Mouse (Mus musculus): ENCODE measurements around the gene Tpcn1.

Tpcn1 gene

DNA sequence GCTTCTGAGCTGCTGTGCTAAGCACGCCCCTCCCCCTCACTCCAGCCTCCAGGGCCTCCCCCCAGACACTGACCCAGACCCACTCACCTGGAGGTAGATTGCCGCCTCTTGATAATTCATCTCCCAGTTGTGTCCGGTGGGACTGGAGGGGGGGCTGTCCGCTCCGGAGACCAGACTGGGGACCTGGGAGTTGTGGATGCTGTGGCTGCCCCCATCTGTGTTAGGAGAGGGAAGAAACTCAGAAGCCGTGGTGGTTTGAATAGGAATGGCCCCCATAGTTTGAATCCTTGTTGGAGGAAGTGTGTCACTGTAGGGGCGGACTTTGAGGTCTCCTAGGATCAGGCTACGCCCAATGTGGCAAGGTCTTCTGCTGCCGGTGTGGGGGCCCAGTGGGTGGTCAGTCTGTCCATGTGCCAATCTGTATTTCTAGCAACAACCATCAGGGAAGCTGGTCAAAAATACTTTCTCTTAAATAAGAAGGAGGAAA is 28.3 kb downstream of the Tpcn1 start:
- DNase-seq (ENCODE audit: low read depth, low spot score) = no peak

DNA sequence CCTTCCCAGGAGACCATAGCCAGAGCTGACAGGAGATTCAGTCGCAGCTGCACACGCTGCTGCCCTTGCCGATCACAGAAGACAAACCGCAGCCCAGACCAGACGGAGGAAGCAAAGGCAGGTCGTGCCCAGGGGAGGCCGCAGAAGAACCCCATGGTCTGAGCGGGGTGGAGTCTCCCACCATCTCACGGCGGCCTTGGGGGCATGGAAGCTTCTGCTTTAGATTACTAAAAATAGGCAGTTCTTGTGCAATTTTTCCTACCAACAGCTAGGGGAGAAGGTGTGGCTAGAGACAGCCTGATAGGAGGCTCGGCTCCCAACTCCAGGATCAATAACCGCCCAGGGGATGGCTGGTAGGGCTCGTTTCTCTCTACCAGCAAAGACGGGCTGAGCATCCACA is 29.7 kb downstream of the Tpcn1 start:
- no peak for DNase-seq (ENCODE audit: low read depth, low spot score)

DNA sequence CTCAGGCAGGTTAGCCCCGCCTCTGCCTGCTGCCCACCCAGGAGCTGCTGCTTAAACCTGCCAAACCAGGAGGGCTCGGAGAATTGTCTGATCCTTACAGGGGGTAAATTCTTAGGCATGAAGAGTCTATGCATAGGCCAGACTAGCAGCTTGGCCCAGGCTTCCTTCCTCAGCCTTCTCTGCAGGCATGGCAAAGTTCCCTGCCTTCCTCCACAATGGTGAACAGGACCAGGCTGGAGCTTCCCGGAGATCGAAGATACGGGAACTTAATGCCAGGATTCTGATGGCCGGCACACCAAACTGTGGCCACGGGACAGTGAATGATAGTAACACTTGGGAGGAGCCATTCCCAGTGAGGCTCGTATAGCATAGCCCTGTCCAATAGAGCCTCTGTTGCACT is 30.4 kb downstream of the Tpcn1 start:
- DNase-seq (ENCODE audit: low read depth, low spot score) = no peak

DNA sequence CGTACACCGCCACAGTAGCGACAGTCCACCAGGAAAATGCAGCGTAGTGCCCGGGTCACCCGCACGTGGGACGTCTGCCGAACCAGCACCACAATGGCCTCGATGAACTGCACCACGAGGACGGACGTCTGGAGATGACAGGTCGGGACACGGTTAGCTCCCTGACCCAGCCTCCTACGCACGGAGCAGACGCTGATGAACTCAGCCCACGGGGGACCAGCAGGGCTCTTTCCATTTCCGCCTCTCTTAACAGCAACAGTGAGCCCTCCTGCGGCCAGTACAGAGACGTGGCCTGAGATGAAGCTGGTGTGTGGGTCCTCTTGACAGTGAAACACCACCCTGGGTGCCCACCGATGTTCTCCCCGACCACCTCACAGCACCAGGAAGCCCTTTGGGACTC is 32.6 kb downstream of the Tpcn1 start:
- DNase-seq (ENCODE audit: low read depth, low spot score) = no peak

DNA sequence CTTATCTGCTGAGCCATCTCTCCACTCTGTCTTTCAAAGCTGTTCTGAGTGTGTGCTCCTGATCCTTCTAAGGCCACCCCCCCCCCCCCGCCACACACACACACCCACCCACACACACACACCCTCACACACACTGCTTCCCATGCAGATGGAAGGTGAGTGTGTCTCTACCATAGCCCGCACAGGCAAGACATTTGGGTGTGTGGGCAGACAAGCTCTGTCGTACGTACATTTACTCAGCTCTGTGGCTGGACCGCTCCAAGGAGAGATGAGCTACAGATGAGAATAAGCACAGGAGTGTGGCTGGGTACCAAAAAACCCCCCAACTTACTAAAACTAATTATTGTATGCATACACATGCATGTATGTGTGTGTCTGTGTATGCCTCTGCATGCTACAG is 37.8 kb downstream of the Tpcn1 start:
- no peak for DNase-seq (ENCODE audit: low read depth, low spot score)

- DNase-seq (ENCODE audit: low read depth, low spot score) = no peak
Measured at GRCm38 (mm10) chr5:120550137-120550536, 38.3 kb downstream of the Tpcn1 start.

DNA sequence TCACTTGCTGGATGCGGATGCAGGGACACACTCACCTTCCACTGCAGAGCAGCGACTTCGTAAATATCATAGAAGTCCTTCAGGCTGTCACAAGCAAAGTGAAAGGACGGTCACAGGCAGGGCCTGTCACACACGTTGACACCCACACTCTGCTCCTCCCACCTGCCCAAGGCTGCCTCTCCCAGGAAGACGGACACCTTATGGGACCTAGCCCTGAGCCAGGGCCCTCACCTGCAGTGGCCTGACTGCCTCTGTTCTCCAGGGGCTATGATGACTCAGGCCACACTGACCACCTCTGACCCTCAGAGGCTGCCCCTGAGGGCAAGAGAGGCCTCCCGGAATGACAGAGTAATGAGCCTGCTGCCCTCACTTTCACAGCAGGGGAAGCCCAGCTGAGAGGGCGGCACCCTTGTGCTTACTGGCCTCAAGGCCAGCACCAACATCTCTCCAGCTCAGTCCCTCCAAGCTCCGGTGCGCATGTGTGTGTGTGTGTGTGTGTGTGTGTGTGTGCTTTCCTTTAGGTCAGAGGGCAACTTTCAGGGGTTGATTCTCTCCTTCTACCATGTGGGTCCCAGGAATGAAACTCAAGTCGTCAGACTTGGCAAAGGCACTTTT is 40.1 kb downstream of the Tpcn1 start:
- no peak for DNase-seq (ENCODE audit: low read depth, low spot score)

GRCm38 (mm10) chr5:120536632-120537031 is 51.8 kb downstream of the Tpcn1 start:
- DNase-seq (ENCODE audit: low read depth, low spot score) = no peak

- DNase-seq (ENCODE audit: low read depth, low spot score) = no peak
Measured at GRCm38 (mm10) chr5:120536046-120536445, 52.4 kb downstream of the Tpcn1 start.

GRCm38 (mm10) chr5:120534686-120535075 is 53.8 kb downstream of the Tpcn1 start:
- DNase-seq (ENCODE audit: low read depth, low spot score) = no peak

- no peak for DNase-seq (ENCODE audit: low read depth, low spot score)
Measured at GRCm38 (mm10) chr5:120534071-120534685, 54.3 kb downstream of the Tpcn1 start.

GRCm38 (mm10) chr5:120531631-120532030 is 56.8 kb downstream of the Tpcn1 start:
- no peak for DNase-seq (ENCODE audit: low read depth, low spot score)

DNA sequence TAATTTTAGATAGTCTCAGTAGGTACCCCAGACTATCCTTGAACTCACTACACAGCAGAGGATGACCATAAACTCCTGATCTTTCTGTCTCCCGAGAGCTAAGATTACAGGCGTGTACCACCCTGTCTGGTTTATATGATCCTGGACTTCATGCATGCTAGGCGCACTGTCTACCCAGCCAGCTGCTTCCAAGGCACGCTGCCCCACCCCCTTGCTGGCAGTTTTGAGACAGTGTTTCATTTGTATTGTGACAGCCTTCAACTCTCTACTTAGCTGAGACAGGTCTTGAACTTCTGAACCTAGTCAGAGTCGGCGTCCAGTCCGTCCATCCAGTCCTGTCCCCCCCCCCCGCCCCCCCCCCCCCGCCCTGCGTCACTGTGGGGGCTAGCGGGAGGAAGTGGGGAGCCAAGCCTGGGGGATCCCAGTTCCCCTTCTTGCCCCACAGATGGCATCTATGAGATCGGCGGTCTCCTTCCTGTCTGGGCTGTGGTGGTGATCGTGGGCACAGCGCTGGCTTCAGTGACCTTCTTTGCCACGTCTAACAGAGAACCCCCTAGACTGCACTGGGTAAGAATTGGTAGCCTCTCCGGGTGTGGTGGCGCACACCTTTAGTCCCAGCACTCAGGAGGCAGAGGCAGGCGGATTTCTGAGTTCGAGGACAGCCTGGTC is 61.0 kb downstream of the Tpcn1 start:
- DNase-seq (ENCODE audit: low read depth, low spot score) = no peak

GRCm38 (mm10) chr5:120526311-120526710 is 62.2 kb downstream of the Tpcn1 start:
- DNase-seq (ENCODE audit: low read depth, low spot score) = no peak

GRCm38 (mm10) chr5:120525737-120526136 is 62.7 kb downstream of the Tpcn1 start:
- no peak for DNase-seq (ENCODE audit: low read depth, low spot score)

GRCm38 (mm10) chr5:120524736-120525135 is 63.7 kb downstream of the Tpcn1 start:
- no peak for DNase-seq (ENCODE audit: low read depth, low spot score)

DNA sequence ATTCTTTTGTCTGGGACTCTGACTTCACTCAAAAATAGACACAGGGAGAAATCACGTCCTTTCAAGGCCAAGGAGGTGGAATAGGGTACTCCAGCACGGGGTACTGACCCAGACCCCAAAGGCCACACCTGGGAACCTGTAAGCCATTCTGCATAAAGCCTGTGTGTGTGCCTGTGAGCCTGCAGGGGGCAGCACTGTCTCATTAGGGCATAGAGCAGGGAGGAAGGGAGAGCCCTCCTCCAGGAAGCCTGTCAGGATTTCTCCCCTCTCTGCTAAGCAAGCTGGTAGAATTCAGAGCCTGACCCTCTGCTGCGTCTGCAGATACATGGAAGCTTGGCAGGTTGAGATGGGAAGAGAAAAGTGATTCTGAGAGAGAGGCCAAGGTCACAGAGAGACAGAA is 65.8 kb downstream of the Tpcn1 start:
- no peak for DNase-seq (ENCODE audit: low read depth, low spot score)

- no peak for DNase-seq (ENCODE audit: low read depth, low spot score)
Measured at GRCm38 (mm10) chr5:120517552-120517951, 70.9 kb downstream of the Tpcn1 start.

DNA sequence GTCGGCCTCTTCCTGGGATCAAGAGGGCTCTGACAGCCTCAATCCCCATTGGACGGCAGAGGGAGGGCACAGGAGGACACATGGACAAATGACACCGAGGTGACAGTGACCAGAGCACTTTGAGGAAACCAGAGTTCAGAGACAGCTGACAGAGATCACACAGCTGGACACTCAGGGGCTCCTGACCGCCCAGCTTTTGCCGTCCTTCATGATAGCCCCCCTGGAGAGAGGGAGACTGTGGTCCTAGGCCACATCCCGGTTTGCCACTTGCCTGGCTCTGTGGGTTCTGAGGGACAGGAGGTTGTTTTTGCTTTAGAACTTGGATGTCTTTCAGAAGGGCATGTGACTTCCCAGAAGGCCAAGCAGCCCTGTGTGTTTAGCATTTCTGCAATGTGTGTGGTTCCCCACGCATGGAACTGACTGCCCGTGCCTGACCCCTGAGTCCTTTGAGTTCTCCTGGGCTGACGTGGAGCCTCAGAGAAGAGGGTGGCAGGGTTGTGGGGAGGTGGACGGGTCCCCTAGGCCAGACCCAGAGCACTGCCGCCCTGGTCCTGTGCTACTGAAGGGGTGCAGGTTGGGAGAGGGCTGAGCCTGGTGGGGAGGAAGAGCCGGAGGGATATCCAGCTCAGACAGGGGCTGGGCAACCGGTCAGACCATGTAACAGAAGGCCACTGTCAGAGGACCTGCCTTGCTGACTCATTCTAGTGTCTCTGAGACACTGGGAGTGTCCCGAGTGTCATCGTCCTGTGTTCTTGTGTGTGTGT is 72.1 kb downstream of the Tpcn1 start:
- no peak for DNase-seq (ENCODE audit: low read depth, low spot score)

- no peak for DNase-seq (ENCODE audit: low read depth, low spot score)
Measured at GRCm38 (mm10) chr5:120515451-120515850, 73.0 kb downstream of the Tpcn1 start.

DNA sequence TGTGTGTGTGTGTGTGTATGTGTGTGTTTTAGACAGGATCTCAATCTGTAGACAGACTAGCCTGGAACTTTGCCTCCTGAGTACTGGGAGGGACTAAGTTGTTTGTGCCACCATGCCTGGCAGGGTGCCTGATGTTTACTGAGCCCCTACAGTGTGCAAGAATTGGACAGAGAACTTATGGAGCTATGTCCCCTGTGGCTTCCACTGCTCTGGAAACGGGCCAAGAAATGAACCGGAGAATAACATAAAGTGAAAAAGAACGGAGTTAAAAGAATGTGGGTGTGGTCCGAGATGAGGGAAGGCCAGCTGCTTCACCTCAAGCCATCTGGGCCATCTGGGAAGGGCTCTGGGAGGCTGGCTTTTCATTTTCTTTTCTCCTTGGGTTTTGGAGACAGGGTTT is 73.7 kb downstream of the Tpcn1 start:
- no peak for DNase-seq (ENCODE audit: low read depth, low spot score)

DNA sequence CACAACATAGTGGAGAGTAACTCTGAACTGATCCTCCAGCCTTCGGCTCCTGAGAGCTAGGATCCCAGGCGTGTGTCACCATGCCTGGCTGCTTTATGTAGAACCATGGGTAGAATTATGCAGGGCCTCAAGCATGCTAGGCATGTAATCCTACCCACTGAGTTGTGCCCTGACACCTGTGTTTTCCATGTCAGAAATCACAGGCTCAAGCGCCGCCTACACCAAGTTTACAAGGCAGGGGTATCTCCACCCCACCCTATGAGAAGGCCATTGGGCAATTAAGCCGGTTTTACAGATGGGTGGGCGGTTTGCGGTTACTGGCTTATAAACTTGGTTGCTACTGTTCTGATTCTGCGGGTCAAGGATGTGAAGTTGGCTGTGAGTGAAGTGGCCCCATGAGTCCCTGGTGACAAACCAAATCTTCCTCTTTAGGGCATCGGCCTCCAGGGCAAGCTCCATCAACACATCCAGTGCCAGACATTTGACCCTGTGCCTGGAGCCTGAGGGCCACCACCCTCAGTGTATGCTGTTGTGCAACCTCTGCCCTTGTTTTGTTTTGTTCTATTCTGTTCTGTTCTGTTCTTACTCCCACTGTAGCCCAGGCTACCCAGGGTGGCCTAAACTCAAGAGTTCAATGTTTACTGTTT is 74.3 kb downstream of the Tpcn1 start:
- no peak for DNase-seq (ENCODE audit: low read depth, low spot score)

All from retina, postnatal 7 days (tissue).